Mouse (Mus musculus): Measurements from ENCODE around the gene Ghrhr. TPM values are rescaled to one million over a fixed set of nuclear protein-coding genes. Genes with fewer than 3 reads are reported as not detected.

Ghrhr gene
- polyA plus RNA-seq (2014; fragmentation: Illumina TruSeq; extraction: RNeasy Lipid Tissue Mini Kit (QIAGEN cat#74804); ENCODE audit: low read depth, low replicate concordance): not detected

DNA sequence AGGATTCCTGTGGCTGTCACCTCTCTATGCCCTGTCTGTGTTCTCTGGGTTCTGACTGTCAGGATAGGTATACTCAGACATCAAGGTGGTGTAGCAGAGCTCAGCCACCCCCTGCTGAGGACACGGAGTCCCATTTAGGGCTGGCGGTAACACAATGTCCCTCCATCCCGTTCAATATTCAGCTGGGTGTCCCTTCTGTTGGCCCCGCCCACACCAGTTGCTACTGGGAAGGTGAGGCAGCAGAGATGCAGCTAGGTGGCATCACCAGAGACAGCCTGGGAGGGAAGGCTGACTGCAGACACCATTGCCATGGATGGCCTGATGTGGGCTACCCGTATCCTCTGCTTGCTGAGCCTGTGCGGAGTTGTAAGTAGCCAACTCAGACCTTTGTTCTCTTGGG, at the start of gene Ghrhr:
Gene Ghrhr, plus strand, starts transcription at position 220 of the 400 bp plus-strand sequence.

DNA sequence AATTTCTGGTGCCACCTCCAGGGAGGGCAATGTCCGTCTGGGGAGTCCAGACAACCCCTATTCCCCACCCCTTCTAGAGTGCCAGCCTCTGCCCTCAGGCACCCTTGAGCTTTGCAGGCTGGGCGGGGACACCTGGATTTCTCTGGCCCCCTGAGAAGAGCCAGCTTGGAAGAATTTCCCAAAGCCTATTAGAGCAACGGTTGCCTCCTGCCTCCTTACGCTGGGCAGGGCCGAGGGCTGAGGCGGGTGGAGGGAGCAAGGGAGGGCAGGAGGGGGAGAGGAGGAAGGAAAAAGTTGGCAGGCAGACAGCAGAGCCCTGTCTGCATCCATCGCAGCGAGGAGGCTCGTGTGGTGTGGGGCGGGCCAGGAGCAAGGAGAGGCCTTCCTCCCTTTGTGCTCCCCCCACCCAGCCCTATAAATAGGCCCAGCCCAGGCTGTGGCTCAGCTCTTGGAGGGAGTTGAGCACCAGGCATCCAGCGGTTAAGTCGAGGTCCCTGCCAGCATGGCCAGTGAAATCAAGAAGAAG, 40.0 kb upstream of the Ghrhr start, which contains the start of gene Aqp1:
Gene Aqp1, plus strand, starts transcription at position 444 of the 526 bp plus-strand sequence.

Other genes with a start within 250 kb of the Ghrhr start
- not detected for gene Crhr2, start 243.3 kb upstream of the Ghrhr start, polyA plus RNA-seq (2014; fragmentation: Illumina TruSeq; extraction: RNeasy Lipid Tissue Mini Kit (QIAGEN cat#74804); ENCODE audit: low read depth, low replicate concordance)
- 3.3 TPM for gene Inmt, start 201.3 kb upstream of the Ghrhr start, polyA plus RNA-seq (2014; fragmentation: Illumina TruSeq; extraction: RNeasy Lipid Tissue Mini Kit (QIAGEN cat#74804); ENCODE audit: low read depth, low replicate concordance)
- gene Mindy4, start 172.9 kb upstream of the Ghrhr start, polyA plus RNA-seq (2014; fragmentation: Illumina TruSeq; extraction: RNeasy Lipid Tissue Mini Kit (QIAGEN cat#74804); ENCODE audit: low read depth, low replicate concordance): 2.6 TPM
- gene Aqp1, start 39.9 kb upstream of the Ghrhr start, polyA plus RNA-seq (2014; fragmentation: Illumina TruSeq; extraction: RNeasy Lipid Tissue Mini Kit (QIAGEN cat#74804); ENCODE audit: low read depth, low replicate concordance): 9.0 TPM
- gene Adcyap1r1, start 75.7 kb downstream of the Ghrhr start, polyA plus RNA-seq (2014; fragmentation: Illumina TruSeq; extraction: RNeasy Lipid Tissue Mini Kit (QIAGEN cat#74804); ENCODE audit: low read depth, low replicate concordance): 15.7 TPM